Mouse (Mus musculus): ENCODE data around the gene Tank.
A peak's percentile ranks its signal among the peaks of the same experiment; 100 is the strongest.

Tank gene

DNA sequence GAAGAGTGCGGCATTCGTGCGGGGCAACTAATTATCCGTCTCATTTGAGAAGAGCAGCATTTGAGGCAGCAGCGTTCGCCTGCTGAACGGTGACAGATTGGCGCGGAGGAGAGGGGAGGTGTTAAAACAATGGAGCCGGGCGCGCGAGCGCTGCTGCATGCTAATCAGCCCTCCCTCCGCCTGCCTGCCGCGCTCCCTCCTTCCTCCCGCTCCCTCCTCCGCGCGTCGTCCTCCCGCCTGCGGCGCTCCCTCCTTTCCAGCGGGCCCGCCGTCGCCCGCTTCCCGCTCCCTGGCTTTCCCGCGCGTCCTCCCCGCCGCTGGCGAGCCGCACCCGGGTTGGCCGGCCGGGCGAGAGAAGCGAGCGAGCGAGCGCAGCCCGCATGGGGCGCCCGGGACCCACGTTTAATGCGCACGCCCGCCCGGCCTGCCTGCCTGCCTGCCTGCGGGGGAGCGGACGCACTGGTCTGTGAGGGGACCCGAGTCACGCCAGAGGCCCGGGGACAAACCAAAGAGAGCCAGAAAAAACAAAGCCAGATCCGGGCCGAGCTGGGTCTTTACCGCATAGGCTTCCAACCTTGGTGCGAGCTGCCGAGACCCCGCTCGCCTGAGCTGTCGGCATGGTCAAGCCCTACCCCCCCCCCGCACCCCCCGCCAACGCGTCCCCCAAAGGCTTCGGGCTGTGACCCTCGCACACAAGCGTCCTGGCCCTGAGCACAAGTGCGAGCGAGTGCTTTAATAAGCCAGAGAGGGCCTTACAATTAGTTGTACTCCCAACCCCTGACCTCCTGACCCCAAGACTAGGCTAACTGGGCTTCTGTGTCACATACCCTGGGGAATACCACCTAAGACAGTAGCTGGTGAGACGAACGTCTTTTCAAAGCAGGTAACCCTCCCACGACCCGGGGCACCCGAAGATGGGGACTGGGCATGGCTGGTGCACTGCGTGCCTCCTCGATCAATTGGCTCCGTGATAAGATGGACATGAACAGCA is 78.3 kb downstream of the Tank start:
- peak; percentile 67 to 78 for DNase-seq

GRCm38 (mm10) chr2:61659254-61659653 is 80.9 kb downstream of the Tank start:
- no peak for DNase-seq

GRCm38 (mm10) chr2:61662833-61663232 is 84.4 kb downstream of the Tank start:
- no peak for DNase-seq

DNA sequence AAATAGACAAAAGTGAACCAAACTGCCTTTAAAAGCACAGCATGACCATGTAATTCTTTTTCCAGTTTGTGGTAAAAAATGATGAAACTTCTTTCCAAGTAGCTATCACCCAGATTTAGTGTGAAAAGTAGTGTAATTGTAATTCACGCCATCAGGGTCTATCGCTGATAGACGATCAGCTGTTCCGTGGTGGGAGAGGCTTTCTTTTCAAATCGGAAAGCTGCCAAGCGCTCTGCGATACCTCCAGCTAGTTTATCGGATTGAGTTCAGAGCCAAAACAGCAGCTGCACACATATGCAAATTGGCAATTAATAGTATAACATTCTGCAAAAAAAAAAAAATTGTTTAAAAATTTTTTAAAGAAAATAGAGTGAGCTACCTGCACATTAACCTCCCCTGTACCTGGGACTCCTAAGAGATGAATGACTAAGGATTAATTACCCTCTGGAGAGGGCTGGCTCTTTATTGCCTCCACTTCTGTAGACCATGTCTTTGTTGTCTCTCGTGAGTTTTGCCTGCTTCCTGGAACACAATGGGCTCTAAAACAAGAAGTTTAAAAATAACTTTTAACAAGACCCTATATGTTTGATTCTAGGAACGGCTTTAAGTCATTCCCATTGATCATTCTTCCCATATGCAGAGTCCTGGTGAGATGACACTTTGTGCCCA is 85.3 kb downstream of the Tank start:
- no peak for DNase-seq

DNA sequence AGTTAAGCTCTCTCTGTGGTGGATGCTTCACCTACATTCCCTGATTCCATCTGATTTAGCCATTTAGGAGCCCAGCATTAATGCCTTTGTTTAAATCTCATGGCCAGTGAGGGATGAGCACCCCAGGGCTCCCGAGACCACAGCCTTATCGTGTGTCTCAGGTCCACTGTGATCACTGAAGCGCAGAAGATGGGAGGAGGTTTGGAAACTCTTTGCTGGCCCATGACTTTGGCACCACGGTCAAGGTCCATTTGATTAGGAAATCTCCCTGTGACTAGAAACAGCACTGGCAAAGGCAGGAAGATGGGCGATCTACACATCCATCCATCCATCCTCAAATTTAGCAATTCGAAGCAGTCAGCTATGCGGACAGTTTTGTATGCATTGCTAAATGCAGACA is 89.0 kb downstream of the Tank start:
- DNase-seq, result no peak

DNA sequence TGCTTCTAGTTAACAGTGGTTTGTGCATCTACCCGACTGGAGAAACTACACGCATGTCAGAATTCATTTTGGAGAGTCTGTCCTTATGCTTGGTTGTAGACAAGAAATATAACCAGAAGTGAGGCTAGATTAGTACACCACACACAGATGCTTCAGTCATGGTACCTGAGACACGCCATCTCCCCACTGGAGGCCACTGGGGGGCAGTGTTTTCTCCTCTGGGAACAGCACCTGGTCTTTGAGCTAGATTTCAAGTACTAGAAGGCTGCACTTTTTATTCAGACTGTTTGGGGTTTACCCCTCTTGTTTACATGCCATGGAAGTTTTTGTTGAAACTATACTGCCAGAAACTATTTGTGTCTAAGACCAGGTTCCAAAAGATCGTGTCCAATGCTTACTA is 89.9 kb downstream of the Tank start:
- DNase-seq, result peak; percentile 68 to 72

- no peak for DNase-seq
Observed at GRCm38 (mm10) chr2:61674555-61674954, 96.2 kb downstream of the Tank start.

DNA sequence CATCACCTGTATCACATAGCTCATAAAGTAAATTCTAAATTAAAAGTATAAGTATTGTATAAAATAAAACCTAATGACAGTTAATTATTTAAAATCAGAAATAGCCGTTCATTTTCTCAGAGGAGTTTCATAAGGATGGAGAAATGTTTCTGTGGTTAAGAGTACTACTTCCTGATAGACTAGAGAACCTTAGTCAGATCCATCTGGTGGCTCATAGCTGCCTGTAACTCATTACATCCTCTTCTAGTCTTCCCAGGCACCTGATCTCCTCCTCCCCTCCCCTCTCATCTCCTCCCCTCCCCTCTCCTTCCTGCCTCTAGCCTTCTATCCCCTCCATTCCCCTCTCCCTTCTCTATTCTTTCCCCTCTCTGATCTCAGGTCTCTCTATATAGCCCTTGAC is 103.2 kb downstream of the Tank start:
- no peak for DNase-seq

DNA sequence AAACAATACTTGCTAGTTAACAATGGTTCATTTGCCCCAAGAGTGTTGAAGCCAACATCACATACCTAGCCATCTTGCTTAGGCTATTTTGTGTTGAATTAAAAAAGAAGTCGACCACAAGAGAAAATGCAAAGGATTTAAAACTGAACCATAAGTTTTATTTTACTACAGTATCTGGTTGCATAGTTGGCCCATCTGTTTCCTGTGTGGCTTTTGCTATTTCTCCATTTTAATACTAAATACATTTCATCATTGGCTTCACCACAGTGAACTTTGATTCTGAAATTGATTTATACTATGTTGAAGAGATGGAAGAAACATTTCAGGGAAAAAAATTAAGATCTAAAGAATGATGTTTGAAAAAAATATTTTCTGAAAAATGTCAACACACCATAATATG is 108.1 kb downstream of the Tank start:
- DNase-seq, result no peak

DNA sequence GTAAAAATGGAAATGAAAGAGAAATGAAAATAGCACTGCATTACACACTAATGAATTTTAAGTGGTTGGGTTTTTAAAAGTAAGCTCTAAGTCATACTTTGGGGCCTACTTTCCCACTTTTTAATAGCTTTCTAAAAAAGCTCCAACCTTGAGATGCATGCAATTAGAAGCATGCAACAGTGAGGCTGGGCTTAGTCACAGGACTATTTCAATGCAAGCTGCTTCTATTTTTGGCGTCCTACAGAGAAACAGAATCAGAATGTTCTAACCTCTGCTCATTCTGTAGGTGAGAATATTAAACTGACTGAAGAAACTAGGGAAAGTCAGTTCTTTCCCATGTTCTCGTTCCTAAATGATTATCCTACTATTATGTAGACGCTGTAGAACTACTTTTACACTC is 110.7 kb downstream of the Tank start:
- DNase-seq, result no peak

All from kidney, postnatal 4 days (tissue).